In genomic region chr11:59496672-59497310, GRCm38 (mm10) we compare ENCODE assay signal across 13 mouse cellular contexts. TPM values are rescaled to one million over a fixed set of nuclear protein-coding genes. Genes with fewer than 3 reads are reported as not detected.
"Had no signal": no experiment of that assay in that cellular context is flagged by ENCODE, and none has a peak within 500 bp of the region (broad histone marks: within the 10 kb centered on the region; RNA-seq: fewer than 3 reads in every experiment).

No protein-coding gene starts in this region.

- ATAC-seq: liver, postnatal 0 days; midbrain, embryonic 16.5 days had no signal

- H3K27ac ChIP-seq: kidney, embryonic 15.5 days; limb, embryonic 15.5 days; liver, embryonic 13.5 days; lung, embryonic 15.5 days; midbrain, embryonic 12.5 days; stomach, embryonic 15.5 days had no signal

- H3K4me3 ChIP-seq: kidney, embryonic 15.5 days; limb, embryonic 15.5 days; liver, embryonic 13.5 days; lung, embryonic 15.5 days; midbrain, embryonic 12.5 days; stomach, embryonic 15.5 days had no signal

- H3K4me2 ChIP-seq: kidney, embryonic 15.5 days; limb, embryonic 15.5 days; liver, embryonic 13.5 days; lung, embryonic 15.5 days; midbrain, embryonic 12.5 days; stomach, embryonic 15.5 days had no signal

- DNase-seq: kidney, adult 18-20 months; kidney, postnatal 14 days; liver, embryonic 13.5 days; liver, postnatal 0 days; lung, postnatal 14 days had no signal

- H3K4me1 ChIP-seq: kidney, embryonic 15.5 days; limb, embryonic 15.5 days; liver, embryonic 13.5 days; lung, embryonic 15.5 days; midbrain, embryonic 12.5 days; stomach, embryonic 15.5 days had no signal

- H3K27me3 ChIP-seq: kidney, embryonic 15.5 days; limb, embryonic 15.5 days; liver, embryonic 13.5 days; lung, embryonic 15.5 days; midbrain, embryonic 12.5 days; stomach, embryonic 15.5 days had no signal

- H3K9me3 ChIP-seq: kidney, embryonic 15.5 days; limb, embryonic 15.5 days; liver, embryonic 13.5 days; lung, embryonic 15.5 days; midbrain, embryonic 12.5 days; stomach, embryonic 15.5 days had no signal

- H3K9ac ChIP-seq: kidney, embryonic 15.5 days; limb, embryonic 15.5 days; liver, embryonic 13.5 days; liver, postnatal 0 days; lung, embryonic 15.5 days; midbrain, embryonic 12.5 days; stomach, embryonic 15.5 days had no signal

RNA-seq across cellular contexts. Expression of gene Nlrp3, which starts 44.6 kb away (rescaled TPM):
- total RNA-seq: megakaryocyte-erythroid progenitor cell, adult 5-6 weeks had no signal
- polyA plus RNA-seq: limb, embryonic 11.5 days had no signal
